Mouse (Mus musculus) 3134 (cell line): ENCODE data around the gene Ppm1g.

Experiments
- DNase-seq: peaks from one replicate; pipeline ENCODE4 v3.0.0-alpha.2; 2011; ENCODE audit warnings: low spot score; ENCODE audit not compliant: insufficient read length; ENCODE audit errors: extremely low read depth

Gene Ppm1g

GRCm38 (mm10) chr5:31193631-31194281, 26.7 kb downstream of the Ppm1g start:
- DNase-seq, result no peak

GRCm38 (mm10) chr5:31192939-31193630, 27.4 kb downstream of the Ppm1g start, which contains the start of the genes Snx17 and Eif2b4:
TSS of gene Snx17 (plus strand) at chr5:31193227.
TSS of gene Eif2b4 (minus strand) at chr5:31193430.
- peak; percentile 98 for DNase-seq

- no peak for DNase-seq
Measured at GRCm38 (mm10) chr5:31192045-31192938, 28.2 kb downstream of the Ppm1g start.

- DNase-seq, result no peak
Measured at GRCm38 (mm10) chr5:31190201-31190600, 30.3 kb downstream of the Ppm1g start.

GRCm38 (mm10) chr5:31188223-31188840, 32.2 kb downstream of the Ppm1g start:
- no peak for DNase-seq

GRCm38 (mm10) chr5:31183678-31184077, 36.8 kb downstream of the Ppm1g start:
- no peak for DNase-seq

GRCm38 (mm10) chr5:31181183-31181770, 39.2 kb downstream of the Ppm1g start:
- DNase-seq, result no peak

GRCm38 (mm10) chr5:31179766-31180630, 40.5 kb downstream of the Ppm1g start, which contains the start of the genes Gm29609 and Gtf3c2:
TSS of gene Gm29609 (minus strand) at chr5:31179911.
TSS of gene Gtf3c2 (minus strand) at chr5:31180144.
- DNase-seq, result peak; percentile 97

GRCm38 (mm10) chr5:31179301-31179765, 41.2 kb downstream of the Ppm1g start:
- peak; percentile 69 for DNase-seq

- DNase-seq, result no peak
Measured at GRCm38 (mm10) chr5:31168630-31169029, 51.9 kb downstream of the Ppm1g start.

- DNase-seq, result no peak
Measured at GRCm38 (mm10) chr5:31164878-31165277, 55.6 kb downstream of the Ppm1g start.

- no peak for DNase-seq
Measured at GRCm38 (mm10) chr5:31162462-31162861, 58.0 kb downstream of the Ppm1g start.

GRCm38 (mm10) chr5:31154152-31154553, 66.3 kb downstream of the Ppm1g start, which contains the start of gene Mpv17:
TSS of gene Mpv17 (minus strand) at chr5:31154251.
- peak; percentile 78 for DNase-seq

GRCm38 (mm10) chr5:31153516-31154151, 66.9 kb downstream of the Ppm1g start:
- DNase-seq, result no peak
